Mouse (Mus musculus) gonadal fat pad, adult 2 months (tissue): ENCODE results near the gene Olfr12. TPM values are rescaled to one million over a fixed set of nuclear protein-coding genes. Genes with fewer than 3 reads are reported as not detected.

ENCODE experiments used
- DNase-seq: peaks from one replicate; pipeline ENCODE4 v3.0.0-alpha.2; 2012; ENCODE audit warnings: low read depth
- polyA plus RNA-seq: library from polyadenylated mRNA; depleted of rRNA; stranded (reverse); fragments of >200 nt; gene quantifications from 2 replicates; pipeline ENCODE4 v1.2.3, GENCODE M21; 2012; rRNA removed

The Olfr12 gene
- not detected in 2 replicates for polyA plus RNA-seq

GRCm38 (mm10) chr1:92617488-92617887 lies at the start of gene Olfr12:
Gene Olfr12 (plus strand): TSS chr1:92617788.
- DNase-seq, result no peak

- DNase-seq, result no peak
These were observed 46.6 kb upstream of the Olfr12 start, which contains the start of gene Olfr1413 for GRCm38 (mm10) chr1:92571022-92571421. Gene Olfr1413 (plus strand): TSS chr1:92571322.

- DNase-seq, result no peak
These were observed 32.1 kb upstream of the Olfr12 start, which contains the start of gene Olfr1412 for GRCm38 (mm10) chr1:92585479-92585878. Gene Olfr1412 (plus strand): TSS chr1:92585779.

GRCm38 (mm10) chr1:92594111-92594510 lies 23.5 kb upstream of the Olfr12 start, which contains the start of gene Olfr1411:
Gene Olfr1411 (plus strand): TSS chr1:92594411.
- DNase-seq, result no peak

GRCm38 (mm10) chr1:92596019-92596418 lies 21.6 kb upstream of the Olfr12 start:
- no peak for DNase-seq

GRCm38 (mm10) chr1:92605482-92605881 lies 12.1 kb upstream of the Olfr12 start, which contains the start of gene Olfr1410:
Gene Olfr1410 (plus strand): TSS chr1:92605782.
- no peak for DNase-seq

- DNase-seq, result no peak
These were observed 9.9 kb upstream of the Olfr12 start for GRCm38 (mm10) chr1:92607711-92608110.

GRCm38 (mm10) chr1:92611008-92611407 lies 6.6 kb upstream of the Olfr12 start:
- no peak for DNase-seq

- DNase-seq, result no peak
These were observed 4.4 kb upstream of the Olfr12 start for GRCm38 (mm10) chr1:92613175-92613574.

GRCm38 (mm10) chr1:92614516-92614915 lies 3.1 kb upstream of the Olfr12 start:
- no peak for DNase-seq

- DNase-seq, result no peak
These were observed 1.5 kb upstream of the Olfr12 start for GRCm38 (mm10) chr1:92616046-92616445.

GRCm38 (mm10) chr1:92618360-92618759 lies 772 bp downstream of the Olfr12 start:
- no peak for DNase-seq

- DNase-seq, result no peak
These were observed 10.6 kb downstream of the Olfr12 start for GRCm38 (mm10) chr1:92628227-92628626.

- DNase-seq, result no peak
These were observed 14.6 kb downstream of the Olfr12 start for GRCm38 (mm10) chr1:92632196-92632595.

GRCm38 (mm10) chr1:92632948-92633347 lies 15.4 kb downstream of the Olfr12 start:
- no peak for DNase-seq

- no peak for DNase-seq
These were observed 16.1 kb downstream of the Olfr12 start for GRCm38 (mm10) chr1:92633726-92634125.

GRCm38 (mm10) chr1:92634569-92634968 lies 17.0 kb downstream of the Olfr12 start:
- DNase-seq, result no peak

- DNase-seq, result no peak
These were observed 17.5 kb downstream of the Olfr12 start for GRCm38 (mm10) chr1:92634976-92635599.

- DNase-seq, result no peak
These were observed 18.4 kb downstream of the Olfr12 start for GRCm38 (mm10) chr1:92636015-92636414.

- no peak for DNase-seq
These were observed 19.1 kb downstream of the Olfr12 start for GRCm38 (mm10) chr1:92636676-92637075.

GRCm38 (mm10) chr1:92637501-92638172 lies 20.0 kb downstream of the Olfr12 start:
- DNase-seq, result no peak

- DNase-seq, result peak; percentile 36
These were observed 20.6 kb downstream of the Olfr12 start for GRCm38 (mm10) chr1:92638181-92638580.

GRCm38 (mm10) chr1:92638736-92639135 lies 21.1 kb downstream of the Olfr12 start:
- no peak for DNase-seq
